Mouse (Mus musculus) layer of hippocampus, postnatal 36 days (tissue): ENCODE measurements around the gene Pomgnt2. TPM values are rescaled to one million over a fixed set of nuclear protein-coding genes. Genes with fewer than 3 reads are reported as not detected.
A peak's percentile ranks its signal among the peaks of the same experiment; 100 is the strongest.

Experiments used
- DNase-seq, 2 experiments: peaks; one replicate each; pipeline ENCODE4 v3.0.0; 2022
- total RNA-seq, 2 experiments: library from RNA; stranded (reverse); gene quantifications; 2 replicates each; pipeline ENCODE4 v1.2.3; 2021

Pomgnt2 gene
- total RNA-seq, 2 experiments from 2014 or later = 41.2 to 44.0 TPM

DNA sequence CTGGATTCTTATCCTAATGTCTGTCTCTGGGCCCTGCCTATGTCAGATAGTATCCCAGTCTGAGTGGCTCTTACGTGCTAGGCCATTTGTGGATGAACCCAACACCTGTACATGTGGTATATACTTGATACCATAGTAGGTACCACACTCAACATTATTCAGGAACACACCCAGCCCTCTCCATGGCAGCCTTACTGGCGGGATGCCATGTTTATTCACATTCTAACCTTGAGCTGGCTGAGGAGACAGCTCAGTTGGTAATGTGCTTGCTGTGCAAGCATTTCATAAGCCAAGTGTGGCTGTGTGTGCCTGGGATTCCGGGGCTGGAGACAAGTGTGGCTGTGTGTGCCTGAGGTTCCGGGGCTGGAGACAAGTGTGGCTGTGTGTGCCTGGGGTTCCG lies 28.7 kb downstream of the Pomgnt2 start:
- DNase-seq = no peak

DNA sequence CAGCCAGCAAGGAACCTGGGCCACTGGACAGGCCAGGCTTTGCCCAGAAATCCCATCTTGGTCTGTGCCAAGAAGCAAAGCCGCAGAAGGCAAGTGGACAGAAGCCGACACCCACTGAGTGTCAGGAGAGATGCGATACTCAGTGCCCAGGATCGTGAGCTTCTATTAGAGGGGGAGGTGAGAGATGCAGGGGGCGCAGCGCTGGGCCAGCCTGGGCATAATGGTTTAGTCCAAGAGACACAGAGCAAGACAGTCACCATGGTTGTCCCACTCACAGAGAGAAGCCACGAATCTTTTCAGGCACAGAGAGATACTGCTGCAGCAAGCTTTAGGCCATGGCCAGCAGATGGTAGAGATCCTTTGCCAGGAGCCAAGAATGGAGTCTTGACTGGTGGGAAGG lies 32.0 kb downstream of the Pomgnt2 start:
- DNase-seq = no peak

DNA sequence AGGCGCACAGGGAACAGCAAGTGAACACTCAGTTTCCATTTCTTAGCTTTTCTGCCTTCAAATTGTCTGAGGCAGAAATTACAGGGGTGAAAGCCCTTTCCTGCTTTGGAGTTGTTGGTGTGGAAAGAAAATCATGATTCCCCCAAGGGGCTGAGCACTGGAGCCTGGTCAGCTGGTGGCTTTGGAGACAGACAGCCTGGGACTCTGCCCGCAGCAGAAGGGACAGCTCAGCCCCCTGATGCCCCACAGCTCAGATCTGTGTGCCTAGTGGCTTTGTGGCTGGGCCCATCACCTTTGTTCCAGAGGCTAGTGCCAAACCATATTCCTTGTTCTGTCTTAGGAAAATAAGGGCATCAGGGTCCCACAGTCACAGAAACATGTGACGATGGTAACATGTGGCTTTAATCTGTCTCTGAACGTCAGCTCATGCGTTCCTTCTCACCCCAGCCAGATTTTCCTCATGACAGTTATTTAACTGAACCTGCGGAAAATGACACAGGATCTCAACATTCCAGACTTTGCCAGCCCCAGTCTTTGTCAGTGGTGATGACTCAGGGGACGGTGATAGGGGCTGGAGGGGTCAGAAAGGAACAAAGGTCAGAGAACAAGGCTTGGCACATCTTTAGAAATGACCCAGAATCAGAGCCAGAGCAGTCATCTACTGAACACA lies 36.8 kb downstream of the Pomgnt2 start:
- DNase-seq = no peak

DNA sequence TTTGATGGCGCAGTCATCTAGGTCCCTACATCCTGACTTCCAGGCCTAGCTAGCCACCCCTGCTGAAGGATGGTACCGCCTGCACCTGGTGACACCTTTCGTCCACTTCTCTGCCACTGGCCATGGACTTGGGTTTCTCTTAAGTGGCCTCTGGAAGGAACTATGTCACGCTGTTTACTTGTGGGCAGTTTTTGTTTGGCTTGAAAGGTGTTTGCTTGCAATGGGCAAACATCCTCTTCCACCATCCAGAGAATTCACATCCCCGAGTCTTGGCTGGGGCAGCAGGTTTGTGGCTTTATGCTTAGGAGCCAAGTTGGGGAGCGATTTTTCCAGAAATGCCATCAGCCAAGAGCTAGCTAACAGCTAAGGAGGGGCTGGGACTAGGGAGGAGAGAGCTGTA lies 44.3 kb downstream of the Pomgnt2 start:
- DNase-seq = no peak

DNA sequence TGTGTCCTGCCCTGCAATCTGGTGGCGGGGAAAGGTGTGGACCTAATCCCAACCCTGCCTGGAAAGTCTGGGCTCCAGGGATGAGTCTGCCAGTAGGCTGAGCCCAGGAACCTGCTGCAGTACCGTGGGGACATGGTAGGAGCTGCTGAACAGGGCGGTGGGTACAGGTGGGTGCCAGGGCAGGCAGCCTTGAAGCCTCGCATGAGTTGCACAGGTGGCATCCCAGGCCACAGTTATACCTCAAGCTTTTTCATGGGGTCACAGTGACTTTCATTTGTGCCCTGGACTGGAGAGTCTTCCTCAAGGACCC lies 45.8 kb downstream of the Pomgnt2 start:
- no peak for DNase-seq

DNA sequence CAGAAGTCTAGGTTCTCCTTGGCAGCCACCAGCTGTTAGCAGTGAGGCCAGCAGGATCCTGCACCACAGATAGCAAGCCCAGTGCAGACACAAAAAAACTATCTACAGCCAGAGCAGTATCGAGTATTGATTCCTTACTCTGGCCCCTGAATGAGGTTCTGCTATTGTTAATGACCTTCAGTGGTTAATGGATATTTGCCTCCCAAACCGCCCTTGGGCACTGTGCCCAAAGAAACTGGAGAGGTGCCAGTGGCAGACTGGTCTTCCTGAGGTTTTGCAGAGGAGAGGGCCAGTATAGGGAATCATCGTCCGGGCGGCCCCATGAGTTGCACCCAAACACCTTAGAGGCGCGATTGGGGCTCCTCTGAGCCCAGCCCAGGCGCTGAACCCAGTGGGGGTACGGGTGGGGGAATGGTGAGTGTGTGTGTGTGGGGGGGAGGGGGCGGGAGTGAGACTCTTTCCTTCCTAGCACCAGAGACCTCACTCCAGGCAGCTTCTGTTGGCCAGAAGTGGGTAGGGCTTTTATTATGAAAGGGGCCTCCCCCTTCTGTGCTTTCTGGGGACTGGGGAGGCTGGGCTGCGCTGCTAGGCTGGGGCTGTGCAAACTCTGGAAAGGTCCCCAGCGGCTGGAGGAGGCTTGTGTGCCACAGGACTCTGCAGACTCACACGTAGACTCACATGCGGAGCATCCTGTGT lies 46.3 kb downstream of the Pomgnt2 start, which contains the start of gene Fam198a:
Gene Fam198a, plus strand, starts transcription at position 571 of the 696 bp plus-strand sequence.
- DNase-seq = peak; percentile 41 to 54

DNA sequence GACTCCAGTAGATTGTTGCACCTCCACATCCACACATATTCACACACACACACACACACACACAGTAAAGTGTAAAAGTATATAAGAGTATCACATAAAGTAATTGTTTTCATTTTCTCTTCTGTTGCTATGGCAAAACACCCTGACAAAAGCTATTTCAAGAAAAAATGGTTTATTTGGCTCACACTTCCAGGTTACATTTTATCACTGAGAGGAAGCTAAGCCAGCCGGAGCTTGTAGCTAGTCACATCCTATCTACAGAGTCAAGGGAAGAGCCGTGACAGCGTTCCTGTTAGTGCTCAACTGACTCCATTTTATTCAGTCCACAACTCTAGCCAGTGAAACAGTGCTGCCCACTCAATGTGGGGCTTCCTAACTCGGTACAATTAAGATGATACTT lies 48.5 kb downstream of the Pomgnt2 start:
- DNase-seq = no peak

DNA sequence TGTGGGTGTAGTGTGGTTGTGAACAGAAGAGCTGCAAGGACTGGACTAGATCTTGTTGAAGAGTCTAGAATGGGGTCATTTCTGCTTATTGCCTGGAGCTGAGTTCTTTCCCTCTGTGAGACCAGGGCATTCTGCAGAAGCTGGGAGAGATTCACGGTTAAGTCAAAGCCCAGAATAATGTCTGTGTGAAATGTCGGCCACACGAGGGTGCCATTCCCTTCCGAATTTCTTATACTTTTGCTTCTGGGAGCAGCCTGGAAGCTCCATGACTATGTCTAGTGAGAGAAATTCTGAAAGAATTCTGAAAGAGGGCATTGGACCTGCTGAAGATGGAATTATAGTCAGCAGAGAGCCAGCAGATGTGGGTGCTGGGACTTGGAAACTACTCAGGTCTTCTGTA lies 49.1 kb downstream of the Pomgnt2 start:
- DNase-seq = peak; percentile 72 to 73

DNA sequence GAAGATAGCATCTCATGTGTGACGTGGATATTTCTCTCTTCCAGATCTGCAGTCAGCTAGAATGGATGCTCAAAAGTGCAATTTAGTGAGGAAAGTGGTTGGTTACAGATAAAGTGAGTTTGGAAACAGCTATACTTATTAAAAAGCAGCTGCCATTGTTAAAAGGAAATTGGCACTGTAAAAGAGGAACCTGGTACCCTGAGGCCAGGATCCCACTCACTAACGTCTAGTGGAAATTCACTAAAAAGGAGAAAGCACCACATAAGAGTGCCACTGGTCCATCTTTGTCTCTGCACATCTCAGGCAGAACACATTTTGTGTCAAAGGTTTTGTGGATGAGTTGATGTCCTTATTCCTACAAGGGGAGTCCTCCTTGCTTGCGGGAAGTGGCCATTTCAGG lies 53.3 kb downstream of the Pomgnt2 start:
- DNase-seq = no peak

DNA sequence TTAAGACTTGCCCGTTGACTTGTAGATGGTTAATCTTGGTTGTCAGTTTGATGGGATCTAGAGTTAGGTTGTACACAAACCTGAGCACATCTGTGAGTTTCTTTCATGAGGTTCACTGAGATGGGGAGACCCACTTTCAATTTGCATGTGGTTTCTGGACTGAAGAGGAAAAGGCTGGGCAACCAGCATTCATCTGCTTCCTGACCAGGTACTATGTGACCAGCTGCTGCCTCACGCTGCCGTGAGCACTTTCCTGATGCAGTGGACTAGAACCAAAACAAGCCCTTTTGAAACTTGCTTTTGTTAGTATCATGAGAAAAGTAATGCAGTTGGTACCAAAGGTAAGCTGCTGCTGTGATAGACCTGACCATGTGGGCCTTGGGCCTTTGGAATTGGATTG lies 53.9 kb downstream of the Pomgnt2 start:
- no peak for DNase-seq

DNA sequence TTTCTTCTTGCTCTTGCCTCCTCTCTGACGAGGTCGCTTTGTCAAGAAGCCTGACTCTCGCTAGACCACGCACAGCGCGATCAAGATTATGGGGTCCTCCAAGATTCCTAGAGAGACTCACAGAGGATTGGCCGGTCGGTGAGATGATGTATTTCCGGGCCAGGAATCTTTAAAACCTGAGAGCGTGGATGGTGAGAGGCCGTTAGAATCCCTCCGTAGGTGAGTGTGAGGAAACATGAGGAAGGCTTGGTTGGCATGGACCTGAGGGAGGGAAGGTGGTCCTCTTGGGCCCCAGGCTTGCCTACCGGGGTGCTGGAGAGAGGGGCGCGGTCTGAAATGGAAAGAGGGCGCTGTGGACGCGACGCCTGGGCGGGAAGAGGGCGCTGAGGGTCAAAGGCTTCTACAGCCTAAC lies 59.0 kb downstream of the Pomgnt2 start:
- DNase-seq = no peak

DNA sequence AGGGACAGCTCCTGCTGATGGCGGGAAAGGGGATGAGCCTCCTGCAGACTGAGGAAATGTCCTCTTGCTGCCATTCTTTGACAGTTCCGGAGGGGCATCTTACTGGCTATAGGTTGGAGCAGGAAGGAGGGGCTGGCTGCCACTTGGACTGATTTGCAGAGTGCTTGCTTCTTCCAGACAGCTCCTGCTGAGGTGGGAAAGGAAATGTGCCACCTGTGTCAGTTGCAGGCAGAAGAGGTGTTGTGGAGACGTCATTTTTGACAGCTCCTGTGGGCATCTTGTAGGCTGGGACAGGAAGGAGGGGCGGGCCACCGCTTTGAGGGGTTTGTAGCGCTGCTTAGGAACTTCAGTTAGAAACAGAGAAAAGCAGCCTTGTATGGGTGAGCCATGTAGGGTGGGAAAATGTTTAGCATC lies 59.5 kb downstream of the Pomgnt2 start:
- DNase-seq = no peak

DNA sequence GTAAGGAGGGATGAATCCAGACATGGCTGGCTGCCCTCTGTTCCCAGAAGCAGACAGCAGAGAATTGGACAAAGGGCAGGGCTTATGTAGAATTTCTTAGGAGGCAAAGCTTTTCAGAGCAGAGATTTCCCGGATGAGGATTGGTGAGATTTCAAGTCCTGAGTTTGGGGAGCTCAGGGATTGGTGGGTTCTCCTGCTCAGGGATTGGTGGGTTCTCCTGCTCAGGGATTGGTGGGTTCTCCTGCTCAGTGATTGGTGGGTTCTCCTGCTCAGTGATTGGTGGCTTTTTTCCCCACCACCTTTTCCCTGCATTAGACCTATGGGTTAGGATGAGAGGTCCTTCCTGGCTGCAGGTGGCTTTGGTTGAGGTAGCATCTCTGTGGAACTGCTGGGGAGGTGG lies 60.0 kb downstream of the Pomgnt2 start:
- no peak for DNase-seq

DNA sequence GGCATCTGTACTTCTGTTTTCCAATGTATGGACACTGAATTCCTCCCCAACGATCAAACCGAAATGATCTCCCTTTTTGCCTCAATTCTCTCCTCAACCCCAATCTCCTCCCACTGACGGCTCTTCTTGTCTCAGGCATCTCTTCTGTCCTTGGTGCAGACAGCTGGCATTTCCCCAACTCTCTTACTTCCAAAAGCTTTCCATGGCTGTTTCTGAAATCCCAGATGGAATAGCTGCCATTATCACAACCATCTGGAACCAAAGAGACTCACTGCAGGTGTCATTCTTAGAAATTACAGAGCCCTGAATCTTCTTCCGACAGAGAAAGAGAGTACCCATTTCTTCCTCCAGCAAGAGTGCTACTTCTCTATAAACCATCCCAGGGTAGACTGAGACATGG lies 62.1 kb downstream of the Pomgnt2 start:
- DNase-seq = no peak

Other genes starting within 250 kb of the Pomgnt2 start
- gene Zfp651, start 237.8 kb downstream of the Pomgnt2 start, total RNA-seq = 100 to 1,000 TPM; 105 to 106 TPM
- gene Klhl40, start 219.5 kb downstream of the Pomgnt2 start, total RNA-seq = 1 to 10 TPM; 2.8 to 3.5 TPM
- gene Hhatl, start 204.6 kb downstream of the Pomgnt2 start, total RNA-seq = 10 to 100 TPM; 14.6 to 15.9 TPM
- gene Ccdc13, start 157.6 kb downstream of the Pomgnt2 start, total RNA-seq = 1 to 10 TPM; 7.5 to 9.7 TPM
- 10 to 100 TPM; 90.4 to 93.2 TPM for gene Higd1a, start 138.7 kb downstream of the Pomgnt2 start, total RNA-seq
- 1 to 10 TPM; 1.3 to 1.5 TPM for gene Ackr2, start 98.8 kb downstream of the Pomgnt2 start, total RNA-seq
- gene Cyp8b1, start 80.8 kb downstream of the Pomgnt2 start, total RNA-seq = not detected
- gene Fam198a, start 46.1 kb downstream of the Pomgnt2 start, total RNA-seq = 1 to 10 TPM; 5.8 to 6.8 TPM
- gene Snrk, start 120.2 kb upstream of the Pomgnt2 start, total RNA-seq = 100 to 1,000 TPM; 105 to 113 TPM